Mouse (Mus musculus) thymus, postnatal 10 days (tissue): ENCODE results near the gene Gimap7.
A peak's percentile ranks its signal among the peaks of the same experiment; 100 is the strongest.
"Not testable (repeated sequence)": the region's sequence is repeated elsewhere in the genome, so short reads cannot be mapped to it uniquely, and the experiment has no call there.

Experiments
- DNase-seq, 2 experiments: peaks; one replicate each; pipeline ENCODE4 v3.0.0; 2021; ENCODE audit warnings: low spot score in 2 of 2

Gimap7 gene

GRCm38 (mm10) chr6:48718455-48718854 lies at the start of gene Gimap7, which contains the start of gene Gm28053:
Gimap7 (plus strand) TSS chr6:48718621.
Gm28053 (plus strand) TSS chr6:48718607.
- peak; percentile 68 to 72 for DNase-seq

DNA sequence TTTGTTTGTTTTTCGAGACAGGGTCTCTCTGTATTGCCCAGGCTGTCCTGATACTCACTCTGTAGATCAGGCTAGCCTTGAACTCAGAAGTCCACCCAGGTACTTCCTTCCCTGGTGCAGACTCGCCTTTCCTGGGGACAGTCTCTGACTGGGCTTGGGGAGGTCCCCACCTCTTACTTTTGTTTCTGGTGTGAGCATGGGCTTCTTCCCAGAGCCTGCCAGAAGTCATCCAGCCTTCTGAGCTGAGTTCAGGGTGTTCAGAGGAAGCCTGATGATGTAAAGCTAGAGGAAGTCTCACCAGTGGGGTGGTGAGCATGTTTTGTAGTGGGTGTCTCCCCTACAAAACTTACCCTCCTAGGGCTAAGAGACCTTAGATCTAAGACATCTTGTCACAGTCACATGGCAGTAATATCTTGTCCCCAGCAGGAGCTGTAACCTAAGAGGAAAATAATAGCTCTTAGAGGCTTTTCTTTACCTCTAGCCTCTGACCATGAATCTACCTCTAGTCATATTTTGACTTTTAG lies 48.9 kb upstream of the Gimap7 start:
- peak in 1 of 2 experiments; percentile 2 for DNase-seq

- DNase-seq = no peak
Measured at GRCm38 (mm10) chr6:48674291-48675058, 43.9 kb upstream of the Gimap7 start.

DNA sequence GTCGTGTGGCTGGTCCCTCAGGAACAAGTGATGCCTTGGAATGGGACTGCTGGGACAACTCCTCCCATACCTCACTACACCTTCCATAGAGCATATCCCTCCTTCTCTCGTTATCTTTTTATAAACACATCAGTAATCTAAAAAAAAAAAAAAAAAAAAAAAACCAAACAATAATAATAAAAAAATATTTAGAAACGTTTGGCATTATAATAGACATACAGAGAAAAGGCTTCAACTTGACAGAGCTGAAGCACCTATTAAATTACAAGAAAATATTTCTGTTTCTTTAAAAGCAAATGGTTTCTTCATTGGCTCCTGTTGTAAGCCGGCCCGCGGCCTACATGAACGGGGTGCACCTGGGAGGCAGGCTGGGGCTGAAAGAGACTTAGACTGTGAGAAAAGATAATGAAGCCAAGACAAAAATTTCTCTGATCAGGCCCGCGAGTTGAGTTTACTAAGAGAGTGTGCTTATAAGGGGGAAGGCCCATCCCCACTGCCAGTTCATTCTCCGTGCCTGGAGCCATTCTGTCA lies 43.0 kb upstream of the Gimap7 start:
- DNase-seq = peak in 1 of 2 experiments; percentile 48

DNA sequence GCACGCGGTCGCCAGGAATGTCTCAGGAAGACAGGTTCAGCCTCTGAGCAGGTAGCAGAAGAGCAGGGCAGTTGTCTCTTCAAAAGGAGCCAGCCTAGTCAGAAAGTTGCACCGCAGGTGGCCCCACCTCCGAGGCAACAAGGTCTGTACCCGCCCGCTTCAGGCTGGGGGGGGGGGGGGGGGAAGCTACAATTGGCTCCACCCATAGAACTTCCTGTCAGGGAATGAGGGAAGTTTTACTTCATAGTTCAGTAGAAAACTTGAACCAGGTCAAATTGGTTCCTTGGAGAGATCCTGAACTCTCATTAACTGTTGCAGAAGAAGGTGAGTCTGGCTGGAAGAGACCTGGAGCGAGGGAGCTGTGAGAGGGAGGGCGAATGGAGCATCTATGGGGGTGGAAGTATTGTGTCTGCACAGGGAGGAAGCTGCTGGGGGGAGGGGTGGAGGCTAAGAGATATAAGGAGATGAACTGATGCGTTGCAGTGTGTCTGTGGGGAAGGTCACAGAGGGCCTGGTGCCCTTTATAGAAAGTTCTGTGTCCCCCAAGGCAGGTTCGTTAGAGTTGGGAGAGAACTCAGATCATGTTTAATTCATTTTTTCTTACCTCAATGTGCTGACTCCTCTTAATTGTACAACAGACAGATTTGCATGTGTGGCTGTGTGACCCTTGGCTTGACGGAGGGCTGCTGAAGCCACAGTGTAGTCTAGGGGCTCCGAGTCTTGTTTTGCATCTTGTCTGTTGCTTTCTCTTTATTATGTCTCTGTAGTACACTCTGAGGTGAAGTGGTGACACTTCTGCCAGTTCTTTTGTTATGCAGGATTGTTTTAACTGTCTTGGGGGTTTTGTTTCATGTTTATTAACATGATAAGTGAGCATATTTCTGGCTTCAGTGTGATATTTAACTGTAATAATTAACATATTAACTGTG lies 42.2 kb upstream of the Gimap7 start, which contains the start of gene Gimap9:
Gene Gimap9, plus strand, starts transcription at position 199 of the 929 bp plus-strand sequence.
- DNase-seq = peak; percentile 83 to 86

- DNase-seq = no peak
Measured at GRCm38 (mm10) chr6:48676860-48677415, 41.5 kb upstream of the Gimap7 start.

DNA sequence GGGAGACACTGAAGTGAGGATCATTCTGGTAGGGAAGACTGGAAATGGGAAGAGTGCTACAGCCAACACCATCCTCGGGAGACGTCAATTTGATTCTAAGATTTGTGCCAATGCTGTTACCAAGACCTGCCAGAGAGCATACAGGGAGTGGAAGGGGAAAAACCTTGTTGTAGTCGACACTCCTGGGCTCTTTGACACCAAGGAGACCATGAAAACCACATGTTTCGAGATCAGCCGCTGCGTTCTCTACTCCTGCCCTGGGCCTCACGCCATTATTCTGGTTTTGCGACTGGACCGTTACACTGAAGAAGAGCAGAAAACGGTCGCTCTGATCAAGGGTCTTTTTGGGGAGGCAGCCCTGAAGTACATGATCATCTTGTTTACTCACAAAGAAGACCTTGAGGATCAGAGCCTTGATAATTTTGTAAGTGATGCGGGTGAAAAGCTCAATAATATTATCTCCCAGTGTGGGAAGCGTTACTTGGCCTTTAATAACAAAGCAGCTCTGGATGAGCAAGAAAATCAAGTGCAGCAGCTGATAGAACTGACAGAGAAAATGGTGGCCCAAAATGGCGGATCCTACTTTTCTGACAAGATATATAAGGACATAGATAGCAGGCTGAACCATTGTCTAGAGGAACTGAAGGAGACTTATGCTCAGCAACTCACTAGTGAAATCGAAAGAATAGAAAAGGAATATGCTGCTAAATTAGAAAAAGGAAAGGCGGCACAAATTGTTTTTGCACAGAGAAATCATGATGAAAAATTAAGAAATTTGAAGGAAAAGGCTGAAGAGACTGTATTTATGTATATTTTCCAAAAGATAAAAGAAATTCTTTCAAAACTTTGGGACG lies 40.7 kb upstream of the Gimap7 start:
- DNase-seq = no peak

DNA sequence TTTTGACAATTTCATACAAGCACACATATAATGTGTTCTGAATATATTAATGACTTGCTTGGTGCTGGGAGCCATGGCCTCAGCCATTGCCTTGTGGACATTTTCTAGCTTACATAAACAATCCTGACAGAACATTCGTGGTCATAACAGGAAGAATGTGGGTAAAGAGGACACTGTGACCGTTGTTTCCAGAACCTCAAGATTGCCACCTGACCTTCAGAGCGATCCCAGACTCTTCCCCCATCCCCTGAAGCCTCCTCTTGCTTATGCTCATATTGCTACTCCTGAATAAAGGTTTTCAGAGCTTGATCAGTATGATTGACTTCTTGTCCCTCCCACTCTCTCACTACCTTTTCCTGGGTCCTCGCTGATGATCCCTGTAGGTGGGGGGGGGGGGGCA lies 40.0 kb upstream of the Gimap7 start:
- peak in 1 of 2 experiments; percentile 2 for DNase-seq

- no peak for DNase-seq
Measured at GRCm38 (mm10) chr6:48679701-48680100, 38.7 kb upstream of the Gimap7 start.

- DNase-seq = no peak
Measured at GRCm38 (mm10) chr6:48680421-48680820, 38.0 kb upstream of the Gimap7 start.

GRCm38 (mm10) chr6:48681472-48682090 lies 36.8 kb upstream of the Gimap7 start:
- no peak for DNase-seq

DNA sequence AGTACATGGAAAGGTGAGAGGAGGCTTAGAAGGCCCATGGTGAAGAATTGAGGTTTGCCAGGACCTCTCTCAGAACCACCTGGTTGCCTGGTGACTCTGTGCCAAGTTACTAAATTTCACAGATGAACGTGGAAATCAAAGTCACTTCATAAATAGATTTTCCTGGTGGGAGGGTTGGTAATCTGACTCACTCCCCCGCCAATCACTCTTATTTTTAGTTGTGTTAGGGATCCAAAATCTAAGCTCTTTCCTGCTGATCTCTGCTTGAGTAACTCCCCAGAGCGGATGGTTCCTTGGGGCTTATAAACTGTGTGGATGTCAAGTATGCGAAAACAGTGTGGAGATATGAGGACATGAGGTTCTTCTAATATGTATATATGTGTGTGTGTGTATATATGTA lies 36.1 kb upstream of the Gimap7 start:
- no peak for DNase-seq

GRCm38 (mm10) chr6:48683263-48683821 lies 35.1 kb upstream of the Gimap7 start:
- DNase-seq = not testable (repeated sequence)

GRCm38 (mm10) chr6:48684319-48684718 lies 34.1 kb upstream of the Gimap7 start, which contains the start of gene Gimap4:
Gimap4 (plus strand) TSS chr6:48684549.
- no peak for DNase-seq

DNA sequence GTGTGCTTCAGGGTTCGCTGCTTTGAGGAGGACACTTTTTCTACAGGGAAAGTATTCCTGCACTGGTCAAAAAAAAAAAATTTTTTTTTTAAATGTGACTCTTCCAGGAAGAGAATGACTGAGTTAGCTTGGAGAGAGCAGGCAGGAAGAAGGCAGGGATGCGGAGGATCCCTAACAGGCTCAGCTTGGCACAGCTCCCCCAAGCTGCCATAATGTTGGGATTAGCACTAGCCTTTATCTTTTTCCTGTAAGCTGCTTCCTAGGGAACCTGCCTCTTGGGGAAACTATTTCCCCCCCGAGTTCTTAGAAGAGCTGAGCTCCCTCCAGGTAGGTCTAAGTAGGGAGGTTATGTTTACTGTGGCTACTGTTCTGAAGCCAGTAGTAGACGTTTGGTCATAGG lies 33.6 kb upstream of the Gimap7 start:
- DNase-seq = no peak

DNA sequence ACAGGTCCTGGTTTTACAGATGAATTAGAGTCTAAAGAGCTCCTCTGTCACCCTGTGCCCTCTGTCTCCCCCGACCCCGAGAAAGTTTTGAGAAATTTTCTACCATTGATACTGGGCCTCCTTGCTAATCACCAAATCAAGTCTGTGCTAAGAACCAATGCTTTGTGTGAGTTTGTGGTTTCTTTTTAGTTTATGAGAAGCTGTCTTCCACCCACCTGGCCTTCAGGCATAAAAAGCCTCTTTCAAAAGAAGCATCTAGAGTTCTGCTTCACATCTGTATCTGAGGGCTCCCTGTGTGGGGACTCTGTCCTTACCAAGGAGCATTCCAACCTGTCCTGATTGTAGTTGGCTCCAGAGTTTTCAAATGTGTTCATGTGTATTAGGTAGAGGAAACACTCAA lies 33.2 kb upstream of the Gimap7 start:
- no peak for DNase-seq

DNA sequence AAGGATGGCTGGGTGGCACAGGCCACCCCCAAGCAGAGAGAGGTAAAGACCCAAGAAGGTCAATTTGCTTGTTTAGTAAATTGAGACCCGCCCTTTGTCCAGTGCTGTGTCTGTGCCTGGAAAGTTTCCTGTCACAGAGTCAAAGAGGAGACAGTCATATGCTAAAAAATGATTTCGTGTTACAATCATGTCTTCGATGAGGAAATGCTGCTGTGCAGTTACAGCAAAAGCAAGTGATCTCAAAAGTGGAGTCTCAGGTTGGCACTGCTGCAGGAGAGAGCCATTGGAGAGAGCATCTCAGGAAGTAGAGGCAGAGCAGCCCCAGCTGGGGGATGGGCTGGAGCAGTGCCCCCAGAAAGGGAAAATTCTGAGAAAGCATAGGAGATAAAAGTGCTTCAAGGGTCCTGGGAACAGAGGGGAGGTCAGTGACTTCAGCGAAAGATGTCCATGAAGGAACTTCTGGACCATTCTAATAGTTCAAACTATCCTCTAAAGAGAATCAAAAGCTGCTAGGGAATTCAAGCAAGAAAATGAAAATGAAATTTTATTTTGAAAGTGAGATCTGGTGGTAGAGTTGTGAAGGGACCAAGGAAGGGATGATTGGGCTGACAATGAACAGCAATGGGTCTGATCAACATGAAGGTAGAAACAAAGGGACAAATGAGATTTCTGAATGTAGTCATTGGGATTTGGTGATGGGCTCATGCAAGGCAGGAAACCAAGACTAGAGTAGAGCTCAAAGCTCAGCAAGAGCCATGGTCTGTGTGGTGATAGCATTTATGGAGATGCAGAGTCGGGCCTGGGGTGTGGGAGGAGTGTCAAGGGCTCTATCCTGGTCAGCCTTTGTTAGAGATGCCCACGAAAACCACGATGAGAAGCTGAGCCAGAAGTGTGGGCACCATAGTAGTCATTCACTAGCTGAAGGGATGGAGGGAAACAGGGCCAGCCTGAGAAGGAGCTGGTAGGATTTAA lies 32.4 kb upstream of the Gimap7 start:
- DNase-seq = no peak

DNA sequence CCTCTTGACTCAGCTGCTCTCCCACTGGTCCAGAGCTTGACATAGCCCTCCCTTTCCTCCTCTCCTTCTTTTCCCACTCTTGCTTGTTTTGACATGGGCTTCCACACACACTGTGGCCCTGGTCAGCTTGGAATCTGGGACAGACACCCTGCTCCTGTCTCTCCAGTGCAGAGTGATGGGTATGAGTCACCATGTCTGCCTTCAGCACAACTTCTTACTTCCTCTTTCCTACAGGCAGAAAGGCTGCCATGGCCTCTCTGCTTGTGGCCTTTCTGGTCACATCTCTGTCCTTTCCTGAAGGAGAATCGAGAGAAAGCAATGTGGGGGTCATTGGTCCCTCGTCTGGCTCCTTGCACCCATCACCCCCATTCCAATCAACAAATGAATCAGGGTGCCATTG lies 31.3 kb upstream of the Gimap7 start:
- DNase-seq = no peak

GRCm38 (mm10) chr6:48689320-48689719 lies 29.1 kb upstream of the Gimap7 start:
- DNase-seq = no peak
